Mouse (Mus musculus): ENCODE results near the gene Fjx1. TPM values are rescaled to one million over a fixed set of nuclear protein-coding genes. Genes with fewer than 3 reads are reported as not detected.

Fjx1 gene
- polyA plus RNA-seq, 1 experiment from 2014 or later, result 0.18 TPM

DNA sequence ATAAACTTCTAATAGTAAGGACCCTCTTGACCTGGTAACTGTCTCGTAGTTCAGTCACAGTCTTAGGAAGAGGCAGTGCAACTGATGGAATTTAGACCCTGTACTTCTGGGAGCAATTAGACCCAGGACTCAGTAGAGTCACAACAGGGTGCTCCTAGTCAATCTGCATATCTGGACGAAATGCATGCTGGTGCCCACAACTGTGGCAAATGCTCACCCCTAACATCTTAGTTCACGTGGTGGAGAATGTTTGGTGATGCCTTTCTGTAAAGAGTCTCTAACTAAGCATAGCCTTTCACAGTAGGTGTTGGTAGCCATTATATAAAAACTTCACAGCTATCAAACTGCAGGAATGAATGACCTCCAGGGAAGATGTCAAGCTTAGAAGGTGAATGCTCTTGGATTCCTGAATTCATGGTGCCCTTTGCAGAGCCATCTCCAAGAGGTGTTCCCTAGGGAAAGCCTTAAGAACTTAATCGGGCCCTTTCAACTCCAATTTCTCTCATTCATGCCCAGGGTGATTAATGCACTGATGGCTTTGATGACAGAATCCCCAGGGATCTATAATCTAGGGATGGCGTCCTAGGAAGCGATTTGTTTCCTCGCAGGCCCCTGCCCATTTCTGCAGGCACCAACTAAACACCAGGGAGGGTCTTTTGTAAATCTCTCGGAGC lies 14.8 kb downstream of the Fjx1 start:
- H3K27ac ChIP-seq (ENCODE audit: low read length), result no peak overlapping the region
- WGBS (ENCODE audit: insufficient replicate concordance), result 48% methylated on average over 8 of the region's 8 CpGs
- no peaks in the 10 kb centered on the region for H3K36me3 ChIP-seq (ENCODE audit: control insufficient read depth, insufficient read depth)
- H3K4me3 ChIP-seq (ENCODE audit: low read depth, low read length), result no peak overlapping the region
- H3K9me3 ChIP-seq (replicated peaks; ENCODE audit: control insufficient read depth, low read length), result no peaks in the 10 kb centered on the region
- no peak for ATAC-seq (ENCODE audit: low read depth)
- no peaks in the 10 kb centered on the region for H3K4me1 ChIP-seq (ENCODE audit: control insufficient read depth, low read depth, low read length)
- H3K27me3 ChIP-seq (ENCODE audit: control insufficient read depth, insufficient read depth, low read depth, low read length), result no peaks in the 10 kb centered on the region
- H3K4me2 ChIP-seq (ENCODE audit: low read depth, low read length), result no peak overlapping the region
- no peak overlapping the region for H3K9ac ChIP-seq (ENCODE audit: low read depth, low read length)

- H3K27me3 ChIP-seq (ENCODE audit: control insufficient read depth, insufficient read depth, low read depth, low read length), result no peaks in the 10 kb centered on the region
- no peak overlapping the region for H3K9ac ChIP-seq (ENCODE audit: low read depth, low read length)
- no peak overlapping the region for H3K27ac ChIP-seq (ENCODE audit: low read length)
- H3K4me1 ChIP-seq (ENCODE audit: control insufficient read depth, low read depth, low read length), result no peaks in the 10 kb centered on the region
- H3K4me2 ChIP-seq (ENCODE audit: low read depth, low read length), result no peak overlapping the region
- 78% methylated on average over 1 of the region's 1 CpGs for WGBS (ENCODE audit: insufficient replicate concordance)
- ATAC-seq (ENCODE audit: low read depth), result no peak
- H3K4me3 ChIP-seq (ENCODE audit: low read depth, low read length), result no peak overlapping the region
- H3K36me3 ChIP-seq (ENCODE audit: control insufficient read depth, insufficient read depth), result no peaks in the 10 kb centered on the region
- H3K9me3 ChIP-seq (replicated peaks; ENCODE audit: control insufficient read depth, low read length), result no peaks in the 10 kb centered on the region
Observed at GRCm38 (mm10) chr2:102433879-102434278, 18.4 kb downstream of the Fjx1 start.

DNA sequence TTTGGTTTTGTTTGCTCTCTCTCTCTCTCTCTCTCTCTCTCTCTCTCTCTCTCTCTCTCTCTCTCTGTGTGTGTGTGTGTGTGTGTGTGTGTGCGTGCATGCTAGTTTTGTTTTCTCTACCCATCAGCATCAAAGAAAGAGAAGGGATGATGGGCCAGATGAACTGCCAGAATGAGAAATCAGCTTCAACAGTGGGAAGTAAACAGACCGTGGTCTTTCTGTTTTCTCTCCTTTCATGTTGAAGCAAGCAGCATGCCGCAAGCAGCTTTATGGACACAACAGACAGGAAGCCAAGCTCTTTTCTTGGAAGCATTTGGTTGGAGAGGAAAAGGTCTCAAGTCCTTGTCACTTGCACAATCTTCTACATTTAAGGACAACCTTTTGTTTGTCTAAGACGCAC lies 21.2 kb downstream of the Fjx1 start:
- Histone ChIP-seq H3K27ac (ENCODE audit: low read length) (no peak overlapping the region), H3K36me3 (ENCODE audit: control insufficient read depth, insufficient read depth) (no peaks in the 10 kb centered on the region), H3K4me2 (ENCODE audit: low read depth, low read length) (no peak overlapping the region), H3K9ac (ENCODE audit: low read depth, low read length) (no peak overlapping the region), H3K27me3 (ENCODE audit: control insufficient read depth, insufficient read depth, low read depth, low read length) (no peaks in the 10 kb centered on the region), H3K9me3 (replicated peaks; ENCODE audit: control insufficient read depth, low read length) (no peaks in the 10 kb centered on the region), H3K4me3 (ENCODE audit: low read depth, low read length) (no peak overlapping the region), H3K4me1 (ENCODE audit: control insufficient read depth, low read depth, low read length) (no peaks in the 10 kb centered on the region)
- ATAC-seq (ENCODE audit: low read depth), result no peak
- WGBS (ENCODE audit: insufficient replicate concordance), result 33% methylated on average over 4 of the region's 4 CpGs

DNA sequence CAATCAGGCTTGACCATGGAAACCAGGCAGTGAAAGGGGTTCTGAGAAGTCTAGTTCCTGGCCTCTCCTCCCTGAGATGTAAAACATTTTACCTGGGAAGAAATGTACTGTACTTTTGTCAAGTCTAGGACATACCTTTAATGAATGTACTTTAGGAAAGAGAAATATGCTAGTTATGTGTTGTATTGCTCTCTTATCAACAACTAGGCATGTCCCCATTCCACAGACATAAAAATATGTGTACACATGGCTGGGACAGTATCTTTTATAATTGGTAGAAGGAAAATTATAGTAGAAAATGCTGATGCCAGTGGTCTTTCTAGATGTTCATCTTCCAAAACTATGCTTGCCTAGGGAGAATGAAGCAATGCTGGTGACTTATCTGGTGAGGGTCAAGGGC lies 24.3 kb downstream of the Fjx1 start:
- H3K27ac ChIP-seq (ENCODE audit: low read length), result no peak overlapping the region
- no peaks in the 10 kb centered on the region for H3K27me3 ChIP-seq (ENCODE audit: control insufficient read depth, insufficient read depth, low read depth, low read length)
- ATAC-seq (ENCODE audit: low read depth), result no peak
- no peaks in the 10 kb centered on the region for H3K9me3 ChIP-seq (replicated peaks; ENCODE audit: control insufficient read depth, low read length)
- no peak overlapping the region for H3K4me2 ChIP-seq (ENCODE audit: low read depth, low read length)
- no peak overlapping the region for H3K9ac ChIP-seq (ENCODE audit: low read depth, low read length)
- H3K4me3 ChIP-seq (ENCODE audit: low read depth, low read length), result no peak overlapping the region
- no peaks in the 10 kb centered on the region for H3K4me1 ChIP-seq (ENCODE audit: control insufficient read depth, low read depth, low read length)
- no peaks in the 10 kb centered on the region for H3K36me3 ChIP-seq (ENCODE audit: control insufficient read depth, insufficient read depth)

- no peak overlapping the region for H3K4me3 ChIP-seq (ENCODE audit: low read depth, low read length)
- no peak for ATAC-seq (ENCODE audit: low read depth)
- no peaks in the 10 kb centered on the region for H3K9me3 ChIP-seq (replicated peaks; ENCODE audit: control insufficient read depth, low read length)
- no peaks in the 10 kb centered on the region for H3K36me3 ChIP-seq (ENCODE audit: control insufficient read depth, insufficient read depth)
- no peaks in the 10 kb centered on the region for H3K4me1 ChIP-seq (ENCODE audit: control insufficient read depth, low read depth, low read length)
- H3K4me2 ChIP-seq (ENCODE audit: low read depth, low read length), result no peak overlapping the region
- WGBS (ENCODE audit: insufficient replicate concordance), result 61% methylated on average over 3 of the region's 3 CpGs
- no peak overlapping the region for H3K27ac ChIP-seq (ENCODE audit: low read length)
- no peaks in the 10 kb centered on the region for H3K27me3 ChIP-seq (ENCODE audit: control insufficient read depth, insufficient read depth, low read depth, low read length)
- H3K9ac ChIP-seq (ENCODE audit: low read depth, low read length), result no peak overlapping the region
Observed at GRCm38 (mm10) chr2:102426434-102426833, 25.9 kb downstream of the Fjx1 start.

DNA sequence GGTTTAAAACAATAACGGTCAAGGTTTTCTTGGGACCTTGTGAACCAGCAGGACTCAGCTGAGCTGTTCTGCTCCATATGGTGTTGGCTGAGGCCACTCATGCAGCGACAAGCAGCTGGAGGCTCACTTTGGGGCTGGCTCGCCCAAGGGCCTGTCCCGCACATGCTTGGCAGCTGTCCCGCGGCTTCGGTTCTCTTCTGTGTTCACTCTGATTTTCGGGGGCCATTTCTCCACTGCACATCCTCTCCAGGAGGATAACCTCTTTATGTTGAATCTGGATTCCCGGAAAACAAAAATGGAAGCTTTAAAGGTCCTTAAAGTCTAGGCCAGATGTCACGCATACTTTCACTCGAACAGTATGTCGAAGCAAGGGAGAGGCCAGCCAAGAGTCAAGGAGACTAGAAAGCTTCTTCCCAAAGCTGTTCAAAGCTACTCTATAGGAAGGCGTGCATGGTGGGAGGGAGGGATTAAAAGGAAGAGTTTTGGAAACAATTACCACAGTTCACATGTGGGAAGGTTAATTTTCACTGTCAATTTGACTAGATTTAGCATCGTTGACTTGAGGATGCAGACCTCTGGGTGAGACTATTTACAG lies 36.1 kb downstream of the Fjx1 start:
- no peak for ATAC-seq (ENCODE audit: low read depth)

DNA sequence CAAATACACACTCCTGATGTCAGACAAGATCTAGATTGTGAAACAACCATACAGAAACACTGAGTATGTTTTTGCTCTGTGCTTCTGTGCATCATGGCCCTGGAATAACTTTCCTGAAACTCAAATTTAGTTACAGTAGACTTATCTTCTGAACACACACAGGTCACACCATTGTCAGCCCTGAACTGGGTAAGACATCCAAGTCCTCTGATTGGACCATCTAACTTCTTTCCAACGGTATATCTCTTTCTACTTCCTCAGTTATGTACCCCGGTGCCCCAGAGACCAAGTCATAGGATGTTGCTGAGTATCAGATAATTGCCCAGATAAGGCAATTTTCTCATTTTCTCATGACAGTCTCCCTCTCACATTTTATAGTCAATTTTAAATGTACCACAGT lies 39.6 kb downstream of the Fjx1 start:
- no peak overlapping the region for H3K4me3 ChIP-seq (ENCODE audit: low read depth, low read length)
- WGBS (ENCODE audit: insufficient replicate concordance), result 17% methylated on average over 2 of the region's 2 CpGs
- H3K9me3 ChIP-seq (replicated peaks; ENCODE audit: control insufficient read depth, low read length), result no peaks in the 10 kb centered on the region
- H3K27ac ChIP-seq (ENCODE audit: low read length), result no peak overlapping the region
- H3K27me3 ChIP-seq (ENCODE audit: control insufficient read depth, insufficient read depth, low read depth, low read length), result no peaks in the 10 kb centered on the region
- H3K36me3 ChIP-seq (ENCODE audit: control insufficient read depth, insufficient read depth), result no peaks in the 10 kb centered on the region
- ATAC-seq (ENCODE audit: low read depth), result no peak
- no peaks in the 10 kb centered on the region for H3K4me1 ChIP-seq (ENCODE audit: control insufficient read depth, low read depth, low read length)
- no peak overlapping the region for H3K4me2 ChIP-seq (ENCODE audit: low read depth, low read length)
- no peak overlapping the region for H3K9ac ChIP-seq (ENCODE audit: low read depth, low read length)

More for the DNA sequence above, 36.1 kb downstream of the Fjx1 start:
- H3K4me1 ChIP-seq (ENCODE audit: control insufficient read depth, low read depth, low read length), result no peaks in the 10 kb centered on the region
- H3K27me3 ChIP-seq (ENCODE audit: control insufficient read depth, insufficient read depth, low read depth, low read length), result no peaks in the 10 kb centered on the region
- WGBS (ENCODE audit: insufficient replicate concordance), result 74% methylated on average over 14 of the region's 14 CpGs
- H3K9ac ChIP-seq (ENCODE audit: low read depth, low read length), result no peak overlapping the region
- no peaks in the 10 kb centered on the region for H3K9me3 ChIP-seq (replicated peaks; ENCODE audit: control insufficient read depth, low read length)
- H3K27ac ChIP-seq (ENCODE audit: low read length), result no peak overlapping the region
- H3K4me3 ChIP-seq (ENCODE audit: low read depth, low read length), result no peak overlapping the region
- no peaks in the 10 kb centered on the region for H3K36me3 ChIP-seq (ENCODE audit: control insufficient read depth, insufficient read depth)
- H3K4me2 ChIP-seq (ENCODE audit: low read depth, low read length), result no peak overlapping the region

DNA sequence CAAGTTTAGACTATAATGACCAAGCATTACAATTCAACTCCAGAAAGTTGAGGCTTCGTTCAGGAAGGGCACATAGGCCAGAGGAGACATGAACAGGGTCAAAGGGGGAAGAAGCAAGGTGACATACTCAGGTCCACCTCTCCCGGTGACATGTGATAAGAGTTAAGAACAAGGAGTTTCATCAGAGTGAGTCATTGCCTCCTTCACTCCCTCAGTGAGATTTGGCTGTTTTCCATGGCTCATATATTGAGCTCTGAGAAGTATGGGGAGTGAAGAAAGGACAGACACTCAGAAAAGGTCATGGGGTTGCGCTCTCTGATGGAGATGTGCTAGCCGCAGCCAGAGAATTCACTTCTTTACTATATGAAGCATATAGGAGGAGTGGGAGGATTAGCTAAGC lies 41.7 kb downstream of the Fjx1 start:
- Histone ChIP-seq H3K9me3 (replicated peaks; ENCODE audit: control insufficient read depth, low read length) (no peaks in the 10 kb centered on the region), H3K27ac (ENCODE audit: low read length) (no peak overlapping the region), H3K27me3 (ENCODE audit: control insufficient read depth, insufficient read depth, low read depth, low read length) (no peaks in the 10 kb centered on the region), H3K4me1 (ENCODE audit: control insufficient read depth, low read depth, low read length) (no peaks in the 10 kb centered on the region), H3K36me3 (ENCODE audit: control insufficient read depth, insufficient read depth) (no peaks in the 10 kb centered on the region), H3K9ac (ENCODE audit: low read depth, low read length) (no peak overlapping the region), H3K4me3 (ENCODE audit: low read depth, low read length) (no peak overlapping the region), H3K4me2 (ENCODE audit: low read depth, low read length) (no peak overlapping the region)
- no peak for ATAC-seq (ENCODE audit: low read depth)
- WGBS (ENCODE audit: insufficient replicate concordance), result 63% methylated on average over 4 of the region's 4 CpGs

DNA sequence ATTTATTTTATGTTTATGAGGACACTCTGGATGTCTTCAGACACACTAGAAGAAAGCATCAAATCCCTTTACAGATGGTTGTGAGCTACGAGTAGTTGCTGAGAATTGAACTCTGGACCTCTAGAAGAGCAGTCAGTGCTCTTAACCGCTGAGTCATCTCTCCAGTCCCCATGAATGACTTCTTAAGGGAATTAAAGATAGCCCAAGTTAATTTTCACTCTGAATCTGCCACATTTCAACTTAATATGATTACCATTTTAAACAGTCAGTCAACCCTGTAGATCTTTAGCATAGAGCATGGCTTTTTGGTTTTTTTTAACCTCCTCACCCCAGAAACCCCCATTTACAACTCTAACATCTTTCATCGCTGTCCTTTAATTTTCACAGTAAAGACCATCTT lies 42.6 kb downstream of the Fjx1 start:
- H3K9me3 ChIP-seq (replicated peaks; ENCODE audit: control insufficient read depth, low read length), result no peaks in the 10 kb centered on the region
- H3K4me1 ChIP-seq (ENCODE audit: control insufficient read depth, low read depth, low read length), result no peaks in the 10 kb centered on the region
- H3K4me3 ChIP-seq (ENCODE audit: low read depth, low read length), result no peak overlapping the region
- 66% methylated on average over 3 of the region's 3 CpGs for WGBS (ENCODE audit: insufficient replicate concordance)
- H3K27me3 ChIP-seq (ENCODE audit: control insufficient read depth, insufficient read depth, low read depth, low read length), result no peaks in the 10 kb centered on the region
- no peak overlapping the region for H3K9ac ChIP-seq (ENCODE audit: low read depth, low read length)
- no peaks in the 10 kb centered on the region for H3K36me3 ChIP-seq (ENCODE audit: control insufficient read depth, insufficient read depth)
- ATAC-seq (ENCODE audit: low read depth), result no peak
- no peak overlapping the region for H3K27ac ChIP-seq (ENCODE audit: low read length)
- no peak overlapping the region for H3K4me2 ChIP-seq (ENCODE audit: low read depth, low read length)
